Mouse (Mus musculus) gonadal fat pad, adult 2 months (tissue): ENCODE data around the gene Hoxd10. TPM values are rescaled to one million over a fixed set of nuclear protein-coding genes. Genes with fewer than 3 reads are reported as not detected.

ENCODE experiments used
- DNase-seq: peaks from one replicate; pipeline ENCODE4 v3.0.0-alpha.2; 2012; ENCODE audit warnings: low read depth
- polyA plus RNA-seq: library from polyadenylated mRNA; depleted of rRNA; stranded (reverse); fragments of >200 nt; gene quantifications from 2 replicates; pipeline ENCODE4 v1.2.3, GENCODE M21; 2012

The Hoxd10 gene
- polyA plus RNA-seq, 1 experiment: 2.2 TPM

DNA sequence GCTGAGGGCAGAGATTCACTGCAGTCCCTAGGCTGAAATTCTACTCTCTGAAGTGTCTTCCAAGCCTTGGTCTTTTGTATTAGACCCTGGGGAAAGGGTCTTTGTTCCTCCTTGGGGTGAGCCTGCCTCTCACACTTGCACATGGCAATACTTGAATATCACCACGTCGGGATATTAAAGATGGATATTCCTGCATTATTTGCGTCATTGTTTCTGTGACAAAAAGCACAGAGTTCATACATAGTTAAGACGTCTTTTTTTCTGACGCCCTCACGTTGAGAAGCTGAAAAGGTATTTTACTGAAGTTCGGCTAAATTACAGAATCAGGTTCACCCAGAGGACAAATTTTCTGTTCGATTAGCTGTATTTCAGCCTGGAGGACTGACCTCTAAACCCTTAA, 38.6 kb downstream of the Hoxd10 start:
- no peak for DNase-seq

GRCm38 (mm10) chr2:74731055-74731454, 39.3 kb downstream of the Hoxd10 start:
- DNase-seq: no peak

DNA sequence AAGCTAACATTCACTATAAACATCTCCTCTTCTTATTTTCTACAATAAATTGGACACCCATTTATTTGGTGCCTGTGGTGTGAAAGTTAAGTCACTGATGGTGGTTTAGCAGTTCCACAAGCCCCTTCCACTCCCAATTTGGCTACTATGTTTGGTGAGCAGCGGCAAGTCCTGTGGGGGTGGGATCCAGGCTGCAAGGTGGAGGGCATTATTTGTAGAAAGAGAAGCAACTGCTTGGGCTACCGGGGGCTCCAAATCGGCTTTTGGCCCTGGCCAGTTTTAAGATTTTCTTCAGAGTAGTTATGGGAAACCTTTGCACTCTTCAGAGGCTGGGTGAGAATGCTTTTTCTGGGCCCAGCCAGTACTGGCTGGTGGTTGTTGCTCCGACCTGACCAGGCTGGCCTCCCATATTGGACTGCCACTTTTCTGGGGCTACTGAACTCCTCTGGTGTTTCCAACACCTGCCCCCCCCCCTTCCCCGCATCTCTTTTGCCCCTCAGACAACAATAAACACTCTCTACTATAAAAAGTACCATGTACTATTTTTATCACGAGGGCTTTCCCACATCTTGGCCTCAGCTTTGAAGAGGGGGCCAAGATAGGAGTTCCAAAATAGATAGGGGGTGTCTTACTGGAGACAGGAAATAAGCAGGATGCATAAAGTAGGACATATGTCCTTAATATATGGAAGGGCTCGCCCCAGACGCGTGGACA, 40.2 kb downstream of the Hoxd10 start:
- no peak for DNase-seq

DNA sequence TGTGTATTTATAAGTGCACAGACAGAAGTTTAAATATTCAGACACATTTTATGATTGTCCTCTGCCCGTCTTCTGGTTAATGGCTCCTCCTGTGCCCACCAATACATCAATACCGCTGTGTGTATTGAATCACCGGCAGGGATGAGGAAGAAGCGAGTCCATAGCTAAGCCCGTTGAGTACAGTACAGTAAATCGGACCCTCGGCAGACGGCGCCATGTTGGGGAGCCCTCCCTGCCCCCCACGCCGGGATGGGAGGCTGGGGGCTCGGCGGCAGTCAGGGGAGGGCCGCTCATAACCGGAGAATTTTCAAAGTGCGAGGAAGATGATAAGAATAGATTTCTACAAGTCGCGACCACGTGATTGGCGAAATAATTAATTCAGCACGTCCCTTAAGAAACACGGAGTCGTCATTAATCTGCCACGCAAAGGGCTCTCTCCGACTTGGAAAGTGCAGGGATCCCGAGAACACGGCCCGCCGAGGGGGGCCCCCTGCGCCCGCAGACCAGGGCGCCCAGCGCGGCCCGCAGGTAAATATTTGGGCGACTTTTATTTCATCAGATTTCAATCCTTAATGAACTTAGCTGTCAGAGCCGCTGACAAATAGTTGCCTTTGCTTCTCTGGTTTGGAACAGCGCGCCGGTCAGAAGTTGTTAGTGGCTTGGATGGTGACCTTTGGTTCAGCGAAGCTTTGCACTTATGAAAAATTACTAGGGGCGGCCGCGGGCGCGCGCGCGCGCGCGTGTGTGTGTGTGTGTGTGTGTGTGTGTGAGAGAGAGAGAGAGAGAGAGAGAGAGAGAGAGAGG, 41.0 kb downstream of the Hoxd10 start:
- no peak for DNase-seq

DNA sequence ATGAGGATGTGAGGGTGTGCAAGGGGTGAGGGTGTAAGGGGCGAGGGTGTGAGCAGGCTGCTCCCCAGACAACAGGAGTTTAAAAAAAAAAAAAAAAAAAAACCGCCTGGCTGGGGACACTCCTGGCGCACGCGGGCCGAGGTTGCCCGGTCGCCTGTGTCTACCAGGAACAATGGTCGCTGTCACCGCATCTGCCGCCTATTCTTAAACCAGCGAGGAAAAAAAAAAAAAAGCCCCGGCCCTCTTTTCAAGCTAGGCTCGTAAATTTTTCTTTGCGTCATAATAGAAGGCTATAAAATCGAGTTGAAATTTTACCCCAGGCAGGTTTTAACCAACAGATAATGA, 41.6 kb downstream of the Hoxd10 start:
- DNase-seq: no peak

- no peak for DNase-seq
These were observed 42.0 kb downstream of the Hoxd10 start for GRCm38 (mm10) chr2:74733765-74734164.

DNA sequence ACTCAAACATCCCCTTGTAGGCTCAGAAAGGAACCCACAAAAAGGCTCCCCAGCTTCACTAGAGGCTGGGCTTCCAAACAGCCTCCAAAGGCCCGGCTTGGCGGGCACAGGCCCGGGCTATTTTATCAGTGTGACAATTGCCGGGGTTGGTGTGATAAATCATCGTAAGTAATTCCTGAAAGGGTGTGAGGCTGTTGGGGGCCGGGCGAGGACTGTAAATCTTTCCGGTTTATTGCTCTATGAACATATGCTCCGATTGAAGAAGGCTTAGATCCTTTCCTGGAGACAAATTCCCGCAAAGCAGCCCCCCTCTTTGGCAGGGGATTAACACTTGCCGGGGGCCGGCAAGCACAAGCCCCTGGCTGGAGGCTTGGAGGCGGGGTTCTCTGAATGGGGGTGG, 42.7 kb downstream of the Hoxd10 start:
- no peak for DNase-seq

DNA sequence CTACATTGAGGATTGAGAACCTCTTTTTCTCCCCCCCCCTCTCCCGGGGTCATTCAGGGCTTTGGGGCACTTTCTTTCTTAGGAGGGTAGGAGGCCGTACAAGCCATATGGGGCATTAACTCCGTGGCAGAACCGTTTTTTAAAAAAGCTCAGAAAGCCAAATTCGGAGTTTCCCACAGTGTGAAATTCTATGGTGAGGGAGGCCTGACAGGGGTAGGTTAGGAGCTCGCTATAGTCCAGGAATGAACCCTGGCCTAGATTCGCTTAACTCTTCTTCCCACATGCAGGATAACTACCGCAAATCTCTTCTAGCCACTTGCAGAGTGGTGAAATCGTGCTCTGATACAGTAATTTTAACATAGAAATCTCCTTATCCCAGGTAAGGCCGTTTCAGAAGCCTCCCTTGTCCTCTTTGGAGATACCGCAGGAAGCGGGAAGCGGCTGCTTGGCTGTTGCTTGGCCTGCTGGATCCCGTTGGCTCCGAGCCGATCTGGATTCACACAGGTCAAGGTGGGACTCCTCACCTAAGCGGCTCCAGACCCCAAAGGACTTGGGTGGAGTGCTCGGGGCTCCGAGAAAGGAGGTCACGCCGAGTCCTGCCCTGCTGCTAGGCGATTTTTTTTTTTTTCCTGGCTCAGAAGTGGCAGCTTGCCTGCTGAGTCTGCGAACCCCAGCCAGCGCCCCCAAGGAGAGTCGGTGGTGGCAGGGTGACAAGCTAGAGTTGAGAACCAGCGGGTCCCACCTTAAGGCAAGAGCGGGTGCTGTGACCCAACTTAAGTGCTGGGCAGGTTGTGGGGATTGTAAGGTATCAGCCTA, 43.5 kb downstream of the Hoxd10 start:
- DNase-seq: no peak

DNA sequence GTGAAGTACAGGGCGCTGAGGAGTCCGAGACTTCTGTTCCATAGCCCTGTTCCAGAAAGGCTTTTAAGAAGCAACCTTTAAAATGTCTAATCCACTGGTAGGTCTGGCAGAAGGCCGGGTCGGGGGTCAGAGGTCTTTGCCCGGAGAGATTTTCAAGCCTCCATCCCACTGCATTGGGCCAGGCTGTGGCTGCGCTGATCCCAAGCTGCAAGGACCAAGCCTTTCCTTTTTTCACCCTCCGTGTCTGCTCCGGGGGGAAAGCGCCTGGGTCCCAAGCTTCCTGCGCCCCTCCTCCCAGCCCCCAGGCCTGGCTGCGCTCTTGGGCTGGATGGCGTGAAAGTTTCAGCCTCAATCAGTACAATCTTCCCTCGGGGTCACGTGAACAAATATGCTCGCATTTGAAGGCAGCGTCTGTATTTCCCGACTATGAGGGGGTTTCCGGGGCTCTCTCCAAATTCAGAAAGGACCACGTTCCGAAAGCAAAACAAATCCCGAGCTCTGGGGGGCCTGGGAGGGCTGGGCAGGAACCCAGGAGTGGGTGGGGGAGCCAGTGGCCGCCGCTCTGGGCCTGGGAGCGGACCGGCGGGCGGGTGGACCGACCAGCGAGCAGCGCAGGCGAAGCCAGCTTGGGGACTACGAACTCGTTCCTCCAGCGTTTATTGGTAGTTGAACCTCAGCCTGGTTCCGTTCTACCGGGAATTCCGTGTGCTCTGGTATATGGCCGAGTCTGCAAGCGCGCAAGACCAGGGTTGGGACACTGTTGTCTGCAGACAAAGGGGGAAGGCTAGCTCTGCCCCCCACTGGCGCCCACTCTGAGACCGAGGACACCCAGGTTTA, 44.3 kb downstream of the Hoxd10 start:
- no peak for DNase-seq

DNA sequence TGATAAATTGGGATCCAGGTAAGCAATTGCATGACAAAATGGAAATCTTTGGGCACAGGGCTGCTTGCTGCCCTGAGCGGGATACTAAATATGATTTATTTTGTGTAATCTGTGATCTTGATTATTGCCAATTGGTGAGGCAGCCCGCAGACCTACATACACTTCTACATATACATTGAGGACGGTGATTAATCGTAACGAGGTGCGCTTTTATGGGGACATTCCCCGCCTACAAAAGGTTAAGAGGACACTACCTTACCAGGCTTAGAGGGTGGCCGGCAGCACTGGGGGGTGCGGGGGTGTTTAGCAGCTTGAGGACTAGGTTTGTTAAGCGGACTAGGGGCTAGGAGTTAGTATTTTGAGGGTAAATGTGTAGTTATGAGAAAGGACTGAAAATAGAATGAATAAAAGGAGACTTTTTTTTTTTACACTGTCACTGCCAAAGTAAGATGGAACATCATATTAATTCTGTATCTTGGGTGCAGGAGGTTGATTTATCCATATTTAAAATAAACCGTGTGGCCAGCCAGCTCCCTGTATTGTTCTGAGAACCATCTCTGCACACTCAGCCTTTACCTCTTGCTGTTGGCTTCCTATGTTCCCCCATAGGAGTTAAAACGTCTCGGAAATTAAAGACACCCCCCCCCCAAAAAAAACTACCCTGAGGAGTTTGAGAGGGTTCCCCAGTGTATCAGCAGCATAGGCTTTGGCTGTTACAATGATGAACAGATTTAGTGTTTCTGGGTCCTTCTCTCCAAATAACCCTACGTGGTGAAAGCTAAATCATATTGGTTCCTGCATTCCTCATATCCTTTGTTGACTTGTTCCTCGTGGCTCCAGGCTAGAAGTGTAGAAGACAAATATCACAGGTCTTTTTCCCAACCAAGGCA, 45.2 kb downstream of the Hoxd10 start:
- DNase-seq: no peak

DNA sequence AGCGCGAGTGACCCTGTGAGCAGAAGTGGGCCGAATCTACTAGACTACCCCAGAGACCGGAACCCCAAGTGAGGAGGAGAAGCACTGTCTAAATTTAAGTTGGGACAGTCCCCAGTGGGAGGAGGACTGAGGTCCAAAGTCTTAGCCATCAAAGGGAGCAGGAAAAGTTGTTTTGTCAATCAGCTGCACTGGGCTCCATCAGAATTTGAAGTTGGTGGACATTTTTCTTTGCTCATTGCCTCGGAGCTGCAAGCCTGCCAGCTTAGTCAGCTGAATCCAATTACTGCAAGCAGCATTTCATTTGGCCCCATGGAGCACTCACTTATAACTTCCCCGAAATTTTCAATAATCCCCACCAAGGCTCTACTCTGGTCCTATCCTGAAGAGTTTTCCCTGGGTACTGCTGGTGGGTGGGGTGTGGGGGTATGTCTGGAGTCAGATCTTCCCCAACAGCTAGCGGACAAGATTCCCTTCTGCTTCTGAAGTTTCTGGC, 45.9 kb downstream of the Hoxd10 start:
- no peak for DNase-seq

DNA sequence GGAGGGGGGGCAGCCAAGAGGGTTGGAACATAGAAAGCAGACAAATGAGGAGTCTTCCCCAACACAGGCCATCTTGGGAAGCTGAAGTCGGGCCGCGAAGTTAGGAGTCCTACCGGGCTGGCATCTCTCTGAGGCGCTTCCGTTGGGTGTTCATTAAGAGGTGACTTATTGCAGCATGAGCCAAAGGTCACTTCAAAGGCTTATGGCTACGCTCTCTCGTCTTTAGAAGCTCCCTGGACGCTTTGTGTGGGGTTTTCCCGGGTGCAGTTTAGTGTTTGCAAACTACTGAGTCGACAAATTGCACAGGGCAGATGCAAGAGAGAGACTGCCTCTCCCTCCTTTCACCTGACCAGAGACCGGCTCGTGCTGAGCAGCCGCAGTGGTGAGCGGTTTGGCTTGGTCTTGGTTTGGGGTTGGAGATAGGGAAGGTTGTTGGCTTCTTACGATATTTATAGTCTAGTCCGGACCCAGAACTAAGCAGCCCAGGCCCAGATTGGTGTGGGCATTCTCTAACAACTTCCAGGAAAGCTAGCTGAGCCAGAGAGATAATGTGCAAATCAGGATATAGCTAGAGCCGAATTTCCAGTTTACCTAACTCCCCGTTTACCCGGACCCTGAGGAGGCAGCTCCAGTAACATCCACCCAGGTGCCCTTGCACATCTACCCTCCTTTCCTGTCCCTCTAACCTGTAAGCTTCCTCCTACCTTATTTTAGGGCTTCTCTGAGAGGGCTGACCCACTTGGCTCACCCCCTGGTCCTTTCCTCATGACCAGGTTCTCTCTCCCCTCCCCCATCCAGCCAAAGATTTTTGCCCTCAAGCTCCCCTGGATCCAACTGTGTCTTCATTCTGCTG, 47.1 kb downstream of the Hoxd10 start:
- DNase-seq: no peak

DNA sequence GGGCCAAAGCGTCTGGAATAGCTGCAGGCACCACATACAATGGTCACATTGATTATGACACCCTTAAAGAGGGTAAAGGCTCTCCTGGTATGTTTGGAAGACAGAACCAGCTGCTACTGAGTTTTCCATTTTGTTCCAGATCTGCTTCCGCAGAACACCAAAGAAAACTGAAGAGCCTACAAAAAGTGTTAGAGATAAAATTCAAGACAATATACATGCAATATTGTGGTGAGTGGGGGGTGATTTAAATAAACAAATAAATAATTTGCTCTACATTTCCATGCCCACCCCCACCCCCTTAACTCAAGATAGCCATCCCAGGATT, 47.7 kb downstream of the Hoxd10 start:
- DNase-seq: no peak

DNA sequence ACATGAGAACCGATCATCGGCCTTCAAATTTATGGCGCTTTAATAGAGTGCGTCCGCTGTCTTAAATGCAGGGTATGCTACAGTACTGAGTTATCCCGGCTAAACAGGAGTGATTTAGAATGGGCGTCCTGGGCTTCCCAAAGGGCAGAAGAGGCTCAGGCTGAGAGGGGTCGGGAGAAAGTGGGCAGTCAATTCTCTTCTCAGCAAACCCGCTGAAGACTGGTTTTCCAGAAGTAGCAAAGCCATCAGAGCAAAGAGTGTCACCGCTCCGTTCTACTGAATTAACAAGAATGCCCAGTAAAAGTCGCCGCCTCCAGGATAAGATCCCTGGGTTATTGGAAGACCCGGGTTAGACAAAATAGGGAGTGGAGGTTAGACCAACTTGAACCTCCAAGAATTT, 48.1 kb downstream of the Hoxd10 start:
- DNase-seq: no peak

DNA sequence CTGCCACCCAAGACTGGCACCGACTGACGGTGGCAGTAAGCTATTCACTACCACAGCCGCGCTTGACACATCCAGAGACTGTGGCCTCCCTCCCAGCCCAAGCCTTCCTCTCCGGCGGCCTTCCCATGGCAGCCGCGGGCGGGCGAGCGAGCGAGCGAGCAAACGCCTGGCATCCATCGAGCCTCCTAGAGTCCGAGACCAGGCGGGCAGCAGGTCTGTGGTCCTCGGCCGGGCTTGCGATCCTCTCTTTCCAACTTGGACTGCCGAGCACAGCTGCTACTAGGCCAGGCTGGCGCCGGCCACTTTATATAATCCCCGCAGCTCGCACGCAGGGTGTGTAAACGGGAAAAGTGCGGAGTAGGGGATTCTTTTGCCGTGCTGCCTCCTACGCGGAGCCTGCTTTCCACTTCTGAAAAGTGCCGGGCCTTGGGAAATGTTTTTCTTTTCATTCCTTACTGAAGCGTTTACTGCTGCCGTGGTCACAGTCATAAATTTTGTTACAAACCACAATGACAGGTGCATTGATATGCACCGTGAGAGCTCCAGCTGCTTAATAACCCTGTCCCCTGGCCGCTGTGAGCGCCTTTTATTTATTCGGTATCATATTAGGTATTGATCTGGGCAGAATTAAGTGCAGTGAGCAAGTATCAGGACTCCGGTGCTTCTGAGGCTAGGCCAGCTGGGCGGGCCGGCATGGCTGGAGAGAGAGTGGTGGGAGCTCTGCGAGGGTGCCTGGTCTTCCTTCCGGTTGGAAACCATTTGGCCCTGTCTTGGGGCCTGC, 48.8 kb downstream of the Hoxd10 start:
- DNase-seq: no peak

DNA sequence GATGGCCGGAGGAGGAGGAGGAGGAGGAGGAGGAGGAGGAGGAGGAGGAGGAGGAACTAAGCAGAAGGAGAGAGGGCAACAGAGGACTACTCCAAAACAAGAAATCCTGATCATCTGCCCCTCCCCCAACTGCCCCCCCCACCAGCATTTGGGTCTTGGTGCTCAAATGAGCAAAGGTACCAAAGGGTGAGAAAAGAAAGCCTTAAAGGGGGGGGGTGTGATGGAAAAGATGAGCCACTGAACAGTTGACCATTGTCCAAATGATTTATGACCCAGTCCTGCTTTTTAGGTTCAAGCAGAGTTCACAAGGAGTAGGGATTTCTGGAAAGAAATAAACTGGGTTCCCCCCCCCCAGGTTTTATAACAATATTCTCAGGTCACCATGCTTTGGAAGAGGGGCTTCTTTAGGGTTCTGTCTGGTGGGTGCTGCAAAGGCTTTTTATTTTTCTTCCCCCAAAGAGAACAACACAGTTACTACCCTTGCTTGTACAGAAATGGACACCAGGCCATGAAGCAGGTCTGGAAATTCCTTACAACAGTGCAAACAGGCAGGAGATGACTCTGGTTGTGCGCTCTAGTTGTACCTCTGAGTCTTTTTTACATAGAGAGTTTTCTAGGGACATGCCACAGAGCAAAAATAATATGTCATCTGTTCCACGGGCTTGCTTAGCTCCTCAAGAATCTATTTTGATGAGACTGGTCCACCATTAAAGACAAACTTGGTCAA, 49.7 kb downstream of the Hoxd10 start:
- no peak for DNase-seq

- no peak for DNase-seq
These were observed 50.2 kb downstream of the Hoxd10 start for GRCm38 (mm10) chr2:74741979-74742277.
